Mouse (Mus musculus) olfactory bulb, adult 2 months (tissue): ENCODE measurements around the gene Swsap1. TPM values are rescaled to one million over a fixed set of nuclear protein-coding genes. Genes with fewer than 3 reads are reported as not detected.

Experiments
- H3K27ac ChIP-seq: fragments of 200-500 bp; 2 replicates; pipeline ENCODE4 v1.5.1; 2012; ENCODE audit warnings: low read depth, low read length; ENCODE audit not compliant: insufficient read depth
- H3K4me1 ChIP-seq: fragments of 200-500 bp; 2 replicates; pipeline ENCODE4 v1.6.1; 2012; ENCODE audit warnings: low read length; ENCODE audit not compliant: control insufficient read depth, insufficient read depth
- H3K4me3 ChIP-seq: fragments of 200-500 bp; 2 replicates; pipeline ENCODE4 v1.5.1; 2012; ENCODE audit warnings: mild to moderate bottlenecking, low read depth, low read length, moderate library complexity; ENCODE audit not compliant: insufficient read depth
- CTCF ChIP-seq: fragments of 200-500 bp; IDR thresholded peaks from 2 replicates; pipeline ENCODE4 v1.5.1; 2012; ENCODE audit warnings: low read depth, mild to moderate bottlenecking, low read length, moderate library complexity; ENCODE audit not compliant: insufficient read depth
- POLR2A ChIP-seq: fragments of 200-500 bp; IDR thresholded peaks from 2 replicates; pipeline ENCODE4 v1.6.1; 2012; ENCODE audit warnings: mild to moderate bottlenecking, low read depth, low read length, moderate library complexity; ENCODE audit not compliant: insufficient read depth
- WGBS: fragments of 180-500 bp; shearing (Covaris S2); methylation state at CpG from one replicate; pipeline ENCODE4 v1.1.7; 2018; 5-methylcytosine and 5-hydroxymethylcytosine counted together
- polyA plus RNA-seq: library from polyadenylated mRNA; stranded (reverse); fragments of >200 nt; gene quantifications from 2 replicates; pipeline ENCODE4 v1.2.4, GENCODE M21; 2012; ENCODE audit warnings: low replicate concordance; ENCODE audit not compliant: missing spikeins, insufficient read depth, insufficient read length

Swsap1 gene
- not detected in 2 replicates for polyA plus RNA-seq

DNA sequence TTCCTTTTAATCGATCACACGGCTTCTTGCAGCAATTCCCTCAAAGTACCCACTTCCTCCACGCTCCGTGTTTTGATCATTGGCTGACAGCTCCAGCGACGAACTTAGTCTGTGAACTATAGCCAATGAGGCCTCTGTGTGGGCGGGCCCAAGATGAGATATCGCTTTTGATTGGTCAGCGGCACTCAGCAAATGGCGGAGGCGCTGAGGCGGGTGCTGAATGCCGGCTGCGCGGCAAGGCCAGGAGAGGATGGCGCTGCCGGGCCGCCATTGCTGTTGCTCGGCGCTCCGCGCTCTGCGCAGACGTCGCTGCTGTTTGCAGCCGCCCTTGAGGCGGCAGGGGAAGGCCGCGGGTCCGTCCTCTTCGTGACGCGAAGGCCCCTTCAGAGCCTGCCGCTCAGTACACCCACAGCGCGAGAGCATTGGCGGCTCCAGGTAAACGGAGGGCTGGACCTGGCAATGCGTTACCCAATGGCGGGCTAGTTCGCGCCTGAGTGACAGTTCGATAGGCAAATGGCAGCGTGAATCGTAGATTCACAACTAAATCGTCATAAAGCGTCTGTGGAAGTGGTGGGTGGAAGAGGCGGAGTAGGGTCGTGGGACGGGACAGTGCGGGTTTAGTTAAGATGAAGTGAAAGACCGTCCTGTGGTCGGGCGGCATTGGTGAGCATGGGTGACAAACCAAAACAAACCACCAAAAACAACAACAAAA lies at the start of gene Swsap1:
Gene Swsap1 (plus strand): TSS at position 186 of the 712 bp plus-strand sequence.
- TF ChIP-seq POLR2A (peak; percentile 84), CTCF (no peak)
- peak within 1 kb of the TSS; percentile 96 for H3K27ac ChIP-seq

GRCm38 (mm10) chr9:21908216-21908615 lies 47.3 kb upstream of the Swsap1 start:
- TF ChIP-seq POLR2A = no peak
- TF ChIP-seq CTCF = no peak
- WGBS = 79% methylated on average over 11 of the region's 11 CpGs
- Histone ChIP-seq H3K4me3 (no peak overlapping the region), H3K27ac (no peak overlapping the region), H3K4me1 (no peaks in the 10 kb centered on the region)

More for the DNA sequence above, at the start of gene Swsap1:
- Histone ChIP-seq H3K4me1 (peaks cover 24% of the 10 kb centered on the region), H3K4me3 (peak within 1 kb of the TSS; percentile 68)
- WGBS = 0% methylated on average over 54 of the region's 54 CpGs

- no peak overlapping the region for H3K27ac ChIP-seq
- no peaks in the 10 kb centered on the region for H3K4me1 ChIP-seq
- H3K4me3 ChIP-seq = no peak overlapping the region
- TF ChIP-seq CTCF = no peak
- no peak for TF ChIP-seq POLR2A
- WGBS = 80% methylated on average over 10 of the region's 10 CpGs
Observed at GRCm38 (mm10) chr9:21909474-21910223, 45.9 kb upstream of the Swsap1 start.

- no peak overlapping the region for H3K27ac ChIP-seq
- 70% methylated on average over 3 of the region's 3 CpGs for WGBS
Observed at GRCm38 (mm10) chr9:21916851-21917492, 38.6 kb upstream of the Swsap1 start.

DNA sequence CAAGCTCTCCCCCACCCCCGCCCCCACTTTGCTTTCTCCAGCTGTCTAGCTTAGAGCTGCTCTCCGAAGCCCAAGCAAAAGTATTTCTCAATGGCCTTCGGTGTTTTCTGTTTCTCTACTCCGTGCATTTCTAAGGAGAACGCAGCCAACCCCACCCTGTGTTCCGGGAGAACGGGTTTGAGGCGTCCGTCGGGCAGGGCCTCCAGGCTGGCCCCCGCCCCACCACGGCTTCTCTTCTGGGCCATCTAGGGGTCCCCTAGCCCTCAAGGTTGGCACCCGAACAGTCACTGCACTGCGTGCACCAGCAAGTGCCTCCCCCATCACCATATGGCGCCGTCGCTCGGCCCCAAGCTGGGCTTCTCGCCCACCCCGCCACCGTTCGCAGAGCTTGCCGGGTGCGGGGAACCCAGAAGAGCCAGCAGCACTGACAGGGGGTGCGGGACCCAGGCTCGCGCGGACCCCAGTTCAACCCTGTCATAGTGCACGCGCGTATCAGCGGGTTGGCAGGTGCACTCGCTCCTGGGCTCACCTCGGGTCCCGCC lies 38.0 kb upstream of the Swsap1 start:
- 2% methylated on average over 35 of the region's 35 CpGs for WGBS
- peak overlapping the region; percentile 59 for H3K4me3 ChIP-seq

More at GRCm38 (mm10) chr9:21916851-21917492, 38.6 kb upstream of the Swsap1 start:
- H3K4me1 ChIP-seq = peaks cover 11% of the 10 kb centered on the region
- H3K4me3 ChIP-seq = peak overlapping the region; percentile 59; the same call in 1 of the 2 replicates
- TF ChIP-seq CTCF = no peak
- TF ChIP-seq POLR2A = no peak

DNA sequence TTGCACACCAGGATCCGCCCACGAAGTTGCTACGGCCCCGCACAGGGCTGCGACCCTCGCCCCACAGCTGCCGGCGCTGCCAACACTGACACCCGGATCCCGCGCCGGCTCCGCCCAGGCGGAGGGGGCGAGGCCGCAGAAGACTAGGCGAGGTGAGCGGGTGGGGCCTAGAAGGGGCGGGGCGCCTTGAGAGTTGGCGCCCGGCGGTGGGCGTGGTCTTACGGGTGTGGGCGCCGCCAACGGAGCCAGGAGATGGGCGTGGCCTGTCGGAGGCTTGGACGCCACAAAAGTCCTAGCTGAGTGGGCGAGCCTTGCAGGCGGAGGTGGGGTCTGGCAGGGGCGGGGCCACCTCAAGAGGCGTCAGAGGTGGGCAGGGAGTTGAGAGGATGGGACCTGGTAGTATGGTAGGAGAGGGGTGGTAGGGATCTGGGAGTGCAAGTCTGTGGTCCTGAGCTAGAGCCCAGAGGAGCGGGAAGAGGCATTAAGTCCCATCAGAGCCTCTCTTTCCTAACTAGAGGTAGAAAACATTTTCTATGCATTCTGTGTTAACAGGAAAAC lies 37.4 kb upstream of the Swsap1 start, which contains the start of gene Rab3d:
Gene Rab3d (minus strand): TSS at position 158 of the 558 bp plus-strand sequence.
- no peak for TF ChIP-seq CTCF
- TF ChIP-seq POLR2A = peak; percentile 31; the same call in 1 of the 2 replicates
- under 1% methylated on average over 36 of the region's 36 CpGs for WGBS

More for the DNA sequence above, 38.0 kb upstream of the Swsap1 start:
- TF ChIP-seq CTCF = no peak
- no peak for TF ChIP-seq POLR2A
- Histone ChIP-seq H3K27ac (no peak overlapping the region), H3K4me1 (peaks cover 11% of the 10 kb centered on the region)

DNA sequence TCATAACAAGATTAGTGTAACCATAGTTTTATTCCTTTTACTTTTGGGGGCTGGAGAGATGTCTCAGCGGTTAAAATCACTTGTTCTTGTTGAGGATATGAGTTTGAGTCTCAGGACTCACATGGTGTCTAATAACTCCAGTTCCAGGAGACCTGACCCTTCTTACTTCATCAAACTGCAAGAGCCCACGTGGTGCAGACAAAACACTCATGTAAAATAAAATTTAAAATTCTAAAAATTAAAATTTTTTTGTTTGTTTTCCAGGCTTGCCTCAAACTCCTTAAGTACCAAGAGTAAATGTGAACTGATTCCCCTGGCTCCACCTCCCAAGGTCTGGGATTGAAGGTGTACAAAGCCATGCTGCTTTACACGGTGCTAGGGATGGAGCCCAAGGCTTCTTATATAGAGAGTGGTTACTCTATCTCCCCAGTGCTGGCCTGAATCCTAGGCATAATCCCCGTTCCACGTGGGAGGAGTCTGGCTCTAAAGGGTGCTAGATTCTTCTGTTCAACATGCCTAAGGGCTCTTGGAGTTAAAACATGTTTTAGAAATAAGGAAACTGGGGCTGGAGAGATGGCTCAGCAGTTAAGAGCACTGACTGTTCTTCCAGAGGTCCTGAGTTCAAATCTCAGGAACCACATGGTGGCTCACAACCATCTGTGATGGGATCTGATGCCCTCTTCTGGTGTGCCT lies 36.7 kb upstream of the Swsap1 start:
- H3K27ac ChIP-seq = no peak overlapping the region
- TF ChIP-seq POLR2A (no peak), CTCF (no peak)
- 26% methylated on average over 5 of the region's 5 CpGs for WGBS
- no peak overlapping the region for H3K4me3 ChIP-seq
- peaks cover 12% of the 10 kb centered on the region for H3K4me1 ChIP-seq

More for the DNA sequence above, 37.4 kb upstream of the Swsap1 start, which contains the start of gene Rab3d:
- H3K27ac ChIP-seq = no peak within 1 kb of the TSS
- peak within 1 kb of the TSS; percentile 59 for H3K4me3 ChIP-seq
- H3K4me1 ChIP-seq = peaks cover 11% of the 10 kb centered on the region

DNA sequence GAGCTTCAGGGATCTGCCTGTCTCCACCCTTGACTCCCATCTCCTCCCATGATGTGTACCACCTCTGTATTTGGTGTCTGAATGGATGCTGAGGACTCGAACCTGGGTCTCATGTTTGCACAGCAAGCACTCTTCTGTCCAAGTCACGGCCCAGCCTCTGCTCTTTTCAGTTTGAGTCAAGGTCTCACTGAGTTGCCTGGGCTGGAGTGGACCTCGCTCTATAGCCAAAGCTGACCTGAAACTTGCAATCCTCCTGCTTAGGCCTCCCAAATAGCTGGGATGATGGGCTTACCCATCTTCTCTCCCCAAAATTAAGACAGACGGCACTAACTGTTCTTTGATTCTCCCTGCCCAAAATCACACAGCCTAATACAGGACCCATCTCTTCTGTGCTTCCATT lies 32.5 kb upstream of the Swsap1 start:
- H3K27ac ChIP-seq = no peak overlapping the region
- 90% methylated on average over 4 of the region's 4 CpGs for WGBS
- TF ChIP-seq POLR2A (no peak), CTCF (no peak)
- H3K4me3 ChIP-seq = no peak overlapping the region
- peaks cover 12% of the 10 kb centered on the region for H3K4me1 ChIP-seq
